Mouse (Mus musculus) limb, embryonic 14.5 days (tissue): ENCODE results near the gene Zc3h10. TPM values are rescaled to one million over a fixed set of nuclear protein-coding genes. Genes with fewer than 3 reads are reported as not detected.

Experiments used
- ATAC-seq: fragments of 200-750 bp; cut with Nextera tagmentation; 2 replicates; pipeline ENCODE4 v1.8.0; 2017; ENCODE audit warnings: low read depth, moderate number of reproducible peaks, moderate TSS enrichment; ENCODE audit not compliant: low FRiP score
- DNase-seq: peaks from one replicate; pipeline ENCODE4 v3.0.0-alpha.2; 2015; ENCODE audit warnings: low spot score
- H3K27ac ChIP-seq: fragments of 300-500 bp; sonication (generic); replicated peaks from 2 replicates; pipeline ENCODE4 v1.5.1; 2014; ENCODE audit warnings: low read depth, mild to moderate bottlenecking, low read length, moderate library complexity, mixed read lengths
- H3K27me3 ChIP-seq: fragments of 300-500 bp; sonication (generic); 2 replicates; pipeline ENCODE4 v1.6.1; 2014; ENCODE audit warnings: low read length, mixed read lengths; ENCODE audit not compliant: control insufficient read depth, insufficient read depth
- H3K36me3 ChIP-seq: fragments of 300-500 bp; sonication (generic); 2 replicates; pipeline ENCODE4 v1.6.1; 2014; ENCODE audit warnings: mild to moderate bottlenecking, low read length, moderate library complexity, mixed read lengths; ENCODE audit not compliant: control insufficient read depth, insufficient read depth
- H3K4me1 ChIP-seq: fragments of 300-500 bp; sonication (generic); 2 replicates; pipeline ENCODE4 v1.6.1; 2014; ENCODE audit warnings: antibody characterized with exemption, low read length, mixed read lengths; ENCODE audit not compliant: control insufficient read depth, insufficient read depth
- H3K4me2 ChIP-seq: fragments of 300-500 bp; sonication (generic); replicated peaks from 2 replicates; pipeline ENCODE4 v1.6.1; 2014; ENCODE audit warnings: low read depth, mild to moderate bottlenecking, low read length, moderate library complexity; ENCODE audit not compliant: severe bottlenecking
- H3K4me3 ChIP-seq: fragments of 300-500 bp; sonication (generic); replicated peaks from 2 replicates; pipeline ENCODE4 v1.5.1; 2014; ENCODE audit warnings: low read length
- H3K9ac ChIP-seq: fragments of 300-500 bp; sonication (generic); 2 replicates; pipeline ENCODE4 v1.6.1; 2014; ENCODE audit warnings: mild to moderate bottlenecking, low read depth, low read length, moderate library complexity; ENCODE audit not compliant: severe bottlenecking
- H3K9me3 ChIP-seq: fragments of 300-500 bp; sonication (generic); 2 replicates; pipeline ENCODE4 v1.6.1; 2016; ENCODE audit warnings: low read length; ENCODE audit not compliant: control insufficient read depth
- POLR2A ChIP-seq: fragments of 200-500 bp; IDR thresholded peaks from 2 replicates; pipeline ENCODE4 v1.8.0; 2012; ENCODE audit warnings: inconsistent platforms, mild to moderate bottlenecking, moderate library complexity, borderline replicate concordance; ENCODE audit not compliant: insufficient read depth, insufficient read length; ENCODE audit errors: extremely low read depth
- WGBS: fragments of 180-500 bp; shearing (Covaris S2); extraction: QIAGEN DNeasy Blood & Tissue Kit; methylation state at CpG from one replicate; pipeline ENCODE4 v1.1.7; 2014; 5-methylcytosine and 5-hydroxymethylcytosine counted together
- polyA plus RNA-seq, 2 experiments: library from polyadenylated mRNA; depleted of rRNA in 1 of 2; stranded (reverse) in 1 of 2; unstranded in 1 of 2; fragments of >200 nt; fragmentation: Nextera tagmentation in 1 of 2; extraction: Ambion mirVana in 1 of 2; gene quantifications; 2 replicates each; pipeline versions ENCODE4 v1.2.1 to v1.2.3; 2012 to 2014

The Zc3h10 gene
- polyA plus RNA-seq, 2 experiments: 14.5 to 15.2 TPM

- Histone ChIP-seq H3K9ac (peak overlapping the region; percentile 13; the same call in 1 of the 2 replicates), H3K4me1 (0 out of 2 replicates have a peak, but pooled peaks cover 3% of the 10 kb centered on the region), H3K9me3 (no peaks in the 10 kb centered on the region), H3K36me3 (peaks cover 6% of the 10 kb centered on the region; the same call in 1 of the 2 replicates), H3K4me2 (peak overlapping the region; percentile 31), H3K27ac (peak overlapping the region; percentile 71), H3K27me3 (no peaks in the 10 kb centered on the region), H3K4me3 (peak overlapping the region; percentile 16)
- ATAC-seq (peak; percentile 92), DNase-seq (peak; percentile 90)
- TF ChIP-seq POLR2A: no peak
- 15% methylated on average over 18 of the region's 18 CpGs for WGBS
Observed at GRCm38 (mm10) chr10:128536266-128536940, 11.2 kb downstream of the Zc3h10 start.

- peak overlapping the region; percentile 13; the same call in 1 of the 2 replicates for H3K9ac ChIP-seq
- no peaks in the 10 kb centered on the region for H3K27me3 ChIP-seq
- H3K4me1 ChIP-seq: 0 out of 2 replicates have a peak, but pooled peaks cover 3% of the 10 kb centered on the region
- H3K4me2 ChIP-seq: peak overlapping the region; percentile 31
- 73% methylated on average over 4 of the region's 4 CpGs for WGBS
- H3K36me3 ChIP-seq: no peaks in the 10 kb centered on the region
- peak overlapping the region; percentile 16 for H3K4me3 ChIP-seq
- TF ChIP-seq POLR2A: no peak
- ATAC-seq (peak; percentile 14; the same call in 1 of the 2 replicates), DNase-seq (no peak)
- peak overlapping the region; percentile 71 for H3K27ac ChIP-seq
- H3K9me3 ChIP-seq: no peaks in the 10 kb centered on the region
Observed at GRCm38 (mm10) chr10:128535624-128536265, 11.8 kb downstream of the Zc3h10 start.

GRCm38 (mm10) chr10:128535206-128535605, 12.4 kb downstream of the Zc3h10 start:
- H3K9me3 ChIP-seq: no peaks in the 10 kb centered on the region
- H3K4me3 ChIP-seq: no peak overlapping the region
- H3K27ac ChIP-seq: no peak overlapping the region
- ATAC-seq: no peak
- H3K4me1 ChIP-seq: 0 out of 2 replicates have a peak, but pooled peaks cover 3% of the 10 kb centered on the region
- H3K36me3 ChIP-seq: no peaks in the 10 kb centered on the region
- 86% methylated on average over 2 of the region's 2 CpGs for WGBS
- H3K9ac ChIP-seq: no peak overlapping the region
- TF ChIP-seq POLR2A: no peak
- no peak overlapping the region for H3K4me2 ChIP-seq
- DNase-seq: no peak
- no peaks in the 10 kb centered on the region for H3K27me3 ChIP-seq

GRCm38 (mm10) chr10:128526366-128527356, 20.9 kb downstream of the Zc3h10 start:
- TF ChIP-seq POLR2A: no peak
- peak overlapping the region; percentile 52 for H3K9ac ChIP-seq
- H3K27ac ChIP-seq: no peak overlapping the region

More at GRCm38 (mm10) chr10:128526366-128527356, 20.9 kb downstream of the Zc3h10 start:
- H3K4me1 ChIP-seq: 0 out of 2 replicates have a peak, but pooled peaks cover 10% of the 10 kb centered on the region
- DNase-seq (no peak), ATAC-seq (no peak)
- 30% methylated on average over 28 of the region's 28 CpGs for WGBS
- H3K9me3 ChIP-seq: no peaks in the 10 kb centered on the region
- H3K27me3 ChIP-seq: no peaks in the 10 kb centered on the region
- H3K36me3 ChIP-seq: peaks cover 5% of the 10 kb centered on the region; the same call in 1 of the 2 replicates
- H3K4me2 ChIP-seq: peak overlapping the region; percentile 96
- peak overlapping the region; percentile 69 for H3K4me3 ChIP-seq
